Mouse (Mus musculus) spleen, adult 2 months (tissue): Measurements from ENCODE around the gene Vwa5b1.

ENCODE experiments used
- CTCF ChIP-seq: fragments of 200-500 bp; IDR thresholded peaks from 2 replicates; pipeline ENCODE4 v1.5.1; 2011; ENCODE audit warnings: mild to moderate bottlenecking, inconsistent platforms; ENCODE audit not compliant: insufficient read depth, insufficient read length, insufficient replicate concordance; ENCODE audit errors: extremely low read depth
- POLR2A ChIP-seq: fragments of 200-500 bp; IDR thresholded peaks from 2 replicates; pipeline ENCODE4 v1.6.1; 2011; ENCODE audit warnings: low read depth, low read length, inconsistent platforms

DNA sequence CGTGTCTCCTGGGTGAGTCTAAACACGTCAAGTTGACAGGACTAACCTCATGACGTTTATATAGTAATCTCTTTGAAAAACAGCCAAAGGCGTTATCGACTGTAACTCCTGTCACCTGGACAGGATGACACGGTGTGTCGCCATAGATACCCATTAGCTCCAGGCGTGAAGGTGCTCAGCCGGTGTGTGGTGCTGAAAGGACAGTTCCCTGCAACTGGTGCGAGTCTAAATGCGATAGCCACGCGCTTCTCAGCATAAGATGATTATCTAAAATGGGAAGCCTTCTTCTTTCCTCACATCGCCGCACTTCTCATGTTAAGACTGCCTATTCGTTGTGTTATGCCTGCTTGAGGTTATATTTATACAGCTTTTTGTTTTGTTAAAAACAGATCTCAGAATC lies 40.8 kb upstream of the Vwa5b1 start:
- TF ChIP-seq CTCF (no peak), POLR2A (no peak)
